Mouse (Mus musculus): Measurements from ENCODE around the gene Nfyb. TPM values are rescaled to one million over a fixed set of nuclear protein-coding genes. Genes with fewer than 3 reads are reported as not detected.

Gene Nfyb
- total RNA-seq, 2 experiments from 2014 or later = 61.6 to 70.6 TPM

DNA sequence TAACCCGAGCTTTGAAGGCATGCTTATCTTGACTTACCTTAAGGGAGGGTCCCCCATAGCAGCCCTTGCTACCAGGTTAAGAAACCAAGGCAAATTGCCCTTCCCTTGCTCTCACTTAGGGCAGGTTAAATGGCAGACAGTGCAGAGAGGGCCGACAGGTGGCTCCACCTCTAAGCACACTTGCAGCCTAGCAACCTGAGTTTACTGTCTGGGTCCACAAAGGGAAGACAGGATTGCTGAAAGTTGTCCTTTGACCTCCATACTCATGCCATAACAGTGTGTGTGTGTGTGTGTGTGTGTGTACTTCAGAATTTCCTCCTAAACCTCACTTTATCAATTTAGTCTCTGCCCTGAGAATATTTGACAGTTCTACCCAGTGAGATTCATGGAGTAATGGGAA, 18.5 kb upstream of the Nfyb start:
- DNase-seq (ENCODE audit: low spot score in 2 of 2) = no peak
- intact Hi-C loops (cut with DNase I) = no loop called here

DNA sequence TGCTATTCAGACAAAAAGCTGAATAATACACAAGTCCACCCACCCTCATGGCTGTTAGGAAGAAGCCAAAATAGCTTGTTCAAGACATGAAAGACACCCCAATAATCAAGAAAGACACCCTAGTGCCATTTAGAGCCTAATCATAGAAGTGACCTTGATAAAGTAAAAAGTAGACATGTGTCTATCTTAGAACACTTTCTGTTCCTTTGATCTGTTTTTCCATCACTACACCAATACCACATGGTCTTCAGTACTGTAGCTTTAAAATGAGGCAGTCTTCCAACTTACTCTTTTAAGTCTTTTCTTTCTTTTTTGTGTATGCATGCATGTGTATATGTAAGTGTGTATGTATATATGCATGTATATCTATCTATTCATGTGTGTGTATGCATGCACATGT, 16.9 kb upstream of the Nfyb start:
- DNase-seq (ENCODE audit: low spot score in 2 of 2) = no peak
- intact Hi-C loops (cut with DNase I) = no loop called here

DNA sequence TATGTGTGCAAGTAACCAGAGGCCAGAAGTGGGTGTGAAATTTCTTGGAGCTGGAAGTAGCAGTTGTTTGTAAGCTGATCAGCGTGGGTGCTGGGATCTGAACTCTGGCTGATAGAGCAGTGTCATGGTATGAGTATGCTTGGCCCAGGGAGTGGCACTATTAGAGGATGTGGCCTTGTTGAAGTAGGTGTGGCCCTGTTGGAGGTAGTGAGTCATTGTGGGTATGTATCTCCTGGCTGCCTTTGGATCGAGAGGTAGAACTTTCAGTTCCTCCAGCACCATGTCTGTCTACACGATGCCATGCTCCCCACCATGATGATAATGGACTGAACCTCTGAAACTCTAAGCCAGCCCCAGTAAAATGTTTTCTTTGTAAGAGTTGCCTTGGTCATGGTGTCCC, 16.4 kb upstream of the Nfyb start:
- no peak for DNase-seq (ENCODE audit: low spot score in 2 of 2)
- intact Hi-C loops (cut with DNase I) = no loop called here

GRCm38 (mm10) chr10:82779831-82780230, 15.9 kb upstream of the Nfyb start:
- intact Hi-C loops (cut with DNase I) = no loop called here
- no peak for DNase-seq (ENCODE audit: low spot score in 2 of 2)

DNA sequence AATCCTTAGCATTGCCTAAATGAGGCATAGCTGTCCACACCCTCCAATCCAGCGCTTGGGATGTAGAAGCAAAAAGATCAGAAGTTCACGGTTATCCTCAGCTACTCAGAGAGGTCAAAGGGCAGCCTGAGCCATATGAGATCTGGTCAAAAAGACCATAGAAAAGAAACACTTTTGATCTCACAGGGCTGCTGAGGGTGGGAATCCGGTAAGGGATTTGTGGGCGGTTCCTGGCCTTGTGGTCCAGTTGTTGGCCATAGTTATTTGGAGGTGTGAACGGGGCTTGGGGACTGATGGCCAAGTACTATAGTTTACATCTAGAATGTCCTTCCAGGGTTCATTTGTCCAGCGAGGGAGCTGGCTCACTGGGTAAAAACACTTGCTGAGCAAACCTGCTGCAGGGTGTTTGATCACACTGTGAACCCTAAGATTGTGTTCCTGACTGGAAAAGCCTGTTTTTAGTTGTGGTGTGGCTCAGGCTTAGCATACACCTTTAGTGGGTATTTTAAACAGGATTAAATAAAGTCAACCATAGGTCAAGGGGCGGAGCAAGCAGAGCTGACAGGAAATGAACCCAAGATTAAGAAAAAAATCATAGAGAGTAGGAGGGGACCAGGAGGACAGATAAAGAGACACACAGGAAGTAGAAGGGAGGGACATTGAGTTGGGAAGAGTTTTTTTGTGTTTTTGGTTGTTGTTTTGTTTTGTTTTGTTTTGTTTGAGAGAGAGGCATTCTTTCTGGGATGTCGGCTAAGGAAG, 15.0 kb upstream of the Nfyb start:
- DNase-seq (ENCODE audit: low spot score in 2 of 2) = no peak
- intact Hi-C loops (cut with DNase I) = no loop called here

DNA sequence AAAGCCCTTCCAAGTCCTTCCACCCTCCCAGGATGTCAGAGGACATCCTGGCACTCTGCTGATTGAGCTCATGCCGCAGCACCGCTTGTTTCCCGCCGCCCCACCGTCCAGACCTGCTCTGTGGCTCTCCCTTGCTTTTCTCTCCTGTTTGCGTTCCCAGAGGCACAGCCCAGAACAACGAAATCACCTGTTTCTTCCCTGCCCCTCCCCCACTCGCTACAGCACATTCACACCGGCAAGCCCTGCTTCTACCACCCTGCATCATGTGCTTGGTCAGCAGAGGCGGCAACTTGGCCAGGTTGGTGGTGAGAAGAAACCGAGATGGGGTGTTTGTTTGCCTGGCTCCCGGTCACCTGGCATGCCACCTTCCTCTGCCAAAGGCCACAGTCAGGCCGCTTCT, 13.9 kb upstream of the Nfyb start:
- no peak for DNase-seq (ENCODE audit: low spot score in 2 of 2)
- intact Hi-C loops (cut with DNase I) = no loop called here

GRCm38 (mm10) chr10:82777075-82777474, 13.1 kb upstream of the Nfyb start:
- intact Hi-C loops (cut with DNase I) = no loop called here
- DNase-seq (ENCODE audit: low spot score in 2 of 2) = no peak

- intact Hi-C loops (cut with DNase I) = no loop called here
- no peak for DNase-seq (ENCODE audit: low spot score in 2 of 2)
These were observed 10.9 kb upstream of the Nfyb start for GRCm38 (mm10) chr10:82774841-82775240.

- intact Hi-C loops (cut with DNase I) = no loop called here
- DNase-seq (ENCODE audit: low spot score in 2 of 2) = no peak
These were observed 7.7 kb upstream of the Nfyb start for GRCm38 (mm10) chr10:82771595-82772170.

GRCm38 (mm10) chr10:82770713-82771112, 6.8 kb upstream of the Nfyb start:
- no peak for DNase-seq (ENCODE audit: low spot score in 2 of 2)
- intact Hi-C loops (cut with DNase I) = no loop called here

GRCm38 (mm10) chr10:82768901-82769300, 5.0 kb upstream of the Nfyb start:
- no peak for DNase-seq (ENCODE audit: low spot score in 2 of 2)
- intact Hi-C loops (cut with DNase I) = no loop called here

DNA sequence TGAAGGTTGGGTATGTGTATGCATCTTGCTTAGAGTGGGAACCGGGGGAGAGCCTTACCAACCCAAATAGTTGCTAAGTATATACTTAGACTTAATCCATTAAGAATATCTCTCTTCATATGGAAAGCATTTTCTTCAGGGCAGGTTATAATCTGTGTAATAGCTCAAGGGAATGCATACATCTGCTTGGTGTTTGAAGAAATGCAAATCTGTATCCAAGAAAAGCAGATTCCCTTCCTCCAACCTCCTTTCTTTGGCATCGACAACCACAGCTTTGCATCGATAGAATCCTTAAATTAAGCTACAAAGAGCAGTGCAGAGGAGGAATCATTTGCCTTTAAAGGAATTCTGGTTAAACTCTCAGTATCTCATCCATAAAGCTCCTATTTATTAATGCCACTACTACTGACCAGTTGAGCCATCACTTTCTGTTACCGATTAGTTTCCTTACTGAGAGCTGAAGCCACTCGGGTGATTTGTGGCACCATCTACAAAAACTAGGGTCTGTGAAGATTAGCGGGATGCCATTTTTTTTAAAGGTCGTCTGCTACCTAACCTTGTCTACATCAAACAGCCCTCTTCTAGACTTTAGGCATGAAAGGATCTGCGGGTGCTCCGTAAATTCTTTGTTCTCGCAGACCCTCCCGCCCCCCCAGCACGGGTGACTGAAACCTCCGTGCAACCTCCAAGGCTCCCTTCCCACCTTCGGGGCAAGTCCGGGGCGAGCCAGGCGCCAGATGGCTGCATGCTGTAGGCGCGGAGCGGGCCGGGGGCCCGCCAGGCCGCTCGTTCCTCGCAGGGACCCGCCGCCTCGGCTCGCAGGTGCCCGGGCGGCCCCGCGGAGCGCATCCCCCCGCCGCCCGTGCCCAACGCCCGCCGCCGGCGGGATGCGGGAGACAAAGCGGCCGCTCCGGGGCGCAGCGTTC, 925 bp downstream of the Nfyb start:
- intact Hi-C loops (cut with DNase I) = loop anchor here (5.0 kb wide), 1 partner anchor 99 kb away; no protein-coding TSS in a partner anchor
- DNase-seq (ENCODE audit: low spot score in 2 of 2) = peak; percentile 28 to 45

- peak in 1 of 2 experiments; percentile 36 for DNase-seq (ENCODE audit: low spot score in 2 of 2)
- intact Hi-C loops (cut with DNase I) = loop anchor here (5.0 kb wide), 1 partner anchor 101 kb away; no protein-coding TSS in a partner anchor
These were observed 2.7 kb downstream of the Nfyb start for GRCm38 (mm10) chr10:82761037-82761811.

- no peak for DNase-seq (ENCODE audit: low spot score in 2 of 2)
- intact Hi-C loops (cut with DNase I) = loop anchor here (5.0 to 10.0 kb wide), 2 partner anchors 103 to 125 kb away; no protein-coding TSS in a partner anchor
These were observed 4.2 kb downstream of the Nfyb start for GRCm38 (mm10) chr10:82759706-82760105.

DNA sequence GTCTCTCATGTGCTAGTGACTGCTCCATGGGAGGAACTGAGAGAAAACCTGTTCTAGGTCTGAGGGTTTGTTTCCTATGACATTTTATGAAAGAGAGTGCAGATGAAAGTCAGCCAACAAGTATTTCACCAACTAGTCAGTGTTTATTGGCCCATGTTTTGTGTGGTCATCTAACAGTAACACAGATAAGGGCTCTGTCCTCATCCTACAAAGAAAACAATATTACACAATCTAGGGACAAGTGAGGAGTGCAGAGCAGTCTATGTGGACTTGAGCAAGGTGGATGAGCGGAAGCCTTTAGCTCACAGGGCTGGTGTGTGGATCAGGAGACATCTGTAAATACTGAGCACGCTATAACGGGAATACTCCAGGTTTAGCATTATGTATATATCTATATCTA, 5.1 kb downstream of the Nfyb start:
- DNase-seq (ENCODE audit: low spot score in 2 of 2) = no peak
- intact Hi-C loops (cut with DNase I) = loop anchor here (10.0 kb wide), 1 partner anchor 124 kb away; no protein-coding TSS in a partner anchor

DNA sequence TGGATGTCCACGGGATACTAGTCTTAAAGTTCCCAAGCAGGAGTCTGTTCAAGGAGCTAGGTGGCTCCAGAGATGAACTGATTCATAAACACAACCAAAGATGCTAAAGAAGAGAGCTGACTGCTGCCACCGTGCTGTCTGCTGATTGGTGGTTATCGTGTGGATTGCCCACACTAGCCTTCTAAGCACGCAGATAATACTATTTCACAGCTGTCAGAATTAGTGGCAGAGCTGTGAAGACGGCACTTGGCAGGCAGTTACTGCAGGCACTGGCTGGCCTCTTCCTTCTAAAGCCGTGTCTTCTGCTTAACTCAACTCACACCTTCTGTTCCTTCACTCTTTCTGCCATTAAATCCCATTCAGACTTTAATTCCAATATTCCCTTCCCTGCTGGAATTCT, 5.6 kb downstream of the Nfyb start:
- no peak for DNase-seq (ENCODE audit: low spot score in 2 of 2)
- intact Hi-C loops (cut with DNase I) = loop anchor here (10.0 kb wide), 1 partner anchor 124 kb away; no protein-coding TSS in a partner anchor

GRCm38 (mm10) chr10:82757341-82757740, 6.6 kb downstream of the Nfyb start:
- intact Hi-C loops (cut with DNase I) = loop anchor here (10.0 kb wide), 1 partner anchor 123 kb away; no protein-coding TSS in a partner anchor
- DNase-seq (ENCODE audit: low spot score in 2 of 2) = no peak

DNA sequence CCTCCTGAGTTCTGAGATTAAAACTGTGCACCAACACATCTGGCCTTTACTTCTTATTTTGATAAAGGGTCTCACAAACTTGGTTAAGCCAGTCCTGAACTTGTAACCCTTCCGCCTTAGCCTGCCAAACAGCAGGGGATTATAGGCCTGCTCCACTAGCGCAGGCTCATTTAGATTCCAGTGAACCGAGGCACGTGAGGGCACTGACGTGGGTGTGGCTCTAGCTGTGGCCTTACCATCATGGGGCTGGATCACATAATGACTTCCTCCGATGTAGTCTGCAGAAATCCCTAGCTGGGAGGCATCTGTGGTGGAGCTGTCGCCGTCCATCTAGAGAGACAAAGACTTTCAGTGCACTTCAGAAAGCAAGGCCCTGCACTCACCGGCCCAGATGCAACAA, 7.5 kb downstream of the Nfyb start:
- DNase-seq (ENCODE audit: low spot score in 2 of 2) = no peak
- intact Hi-C loops (cut with DNase I) = loop anchor here (10.0 kb wide), 1 partner anchor 122 kb away; no protein-coding TSS in a partner anchor

All from left cerebral cortex, postnatal 14 days (tissue).